Mouse (Mus musculus) liver, embryonic 14.5 days (tissue): ENCODE results near the gene H2-DMa.

Experiments
- CTCF ChIP-seq: IDR thresholded peaks from 2 replicates; pipeline ENCODE4 v1.5.1; 2016; ENCODE audit warnings: antibody characterized with exemption, low read depth, control low read depth
- EP300 ChIP-seq: IDR thresholded peaks from 2 replicates; pipeline ENCODE4 v1.6.1; 2016; ENCODE audit warnings: antibody characterized with exemption, low read depth

GRCm38 (mm10) chr17:34083104-34083503, 36.2 kb upstream of the H2-DMa start:
- TF ChIP-seq EP300 (no peak), CTCF (no peak)
